Mouse (Mus musculus) ovary, adult 18-20 months (tissue): Measurements from ENCODE around the gene Msantd2.

ENCODE experiments used
- DNase-seq: peaks from one replicate; pipeline ENCODE4 v3.0.0; 2022; ENCODE audit warnings: low spot score, mixed read lengths

Msantd2 gene

GRCm38 (mm10) chr9:37541851-37542642 lies 52.9 kb downstream of the Msantd2 start:
- no peak for DNase-seq

- DNase-seq: no peak
Measured at GRCm38 (mm10) chr9:37543869-37544440, 54.8 kb downstream of the Msantd2 start.

- peak; percentile 41 for DNase-seq
Measured at GRCm38 (mm10) chr9:37544447-37545165, 55.5 kb downstream of the Msantd2 start.

- no peak for DNase-seq
Measured at GRCm38 (mm10) chr9:37545166-37545610, 56.1 kb downstream of the Msantd2 start.

GRCm38 (mm10) chr9:37545847-37546452 lies 56.8 kb downstream of the Msantd2 start:
- DNase-seq: no peak

GRCm38 (mm10) chr9:37546889-37547288 lies 57.8 kb downstream of the Msantd2 start:
- DNase-seq: no peak

- no peak for DNase-seq
Measured at GRCm38 (mm10) chr9:37550435-37550834, 61.3 kb downstream of the Msantd2 start.

GRCm38 (mm10) chr9:37551751-37552531 lies 62.8 kb downstream of the Msantd2 start:
- DNase-seq: no peak

- peak; percentile 80 for DNase-seq
Measured at GRCm38 (mm10) chr9:37552536-37553293, 63.6 kb downstream of the Msantd2 start, which contains the start of gene Nrgn. Nrgn (minus strand) TSS chr9:37552904.

- DNase-seq: no peak
Measured at GRCm38 (mm10) chr9:37554279-37554678, 65.2 kb downstream of the Msantd2 start.

- DNase-seq: no peak
Measured at GRCm38 (mm10) chr9:37554838-37555748, 66.0 kb downstream of the Msantd2 start, which contains the start of gene Siae. Siae (plus strand) TSS chr9:37555698.

- no peak for DNase-seq
Measured at GRCm38 (mm10) chr9:37556366-37556765, 67.2 kb downstream of the Msantd2 start.

GRCm38 (mm10) chr9:37560617-37561016 lies 71.5 kb downstream of the Msantd2 start:
- no peak for DNase-seq

- DNase-seq: no peak
Measured at GRCm38 (mm10) chr9:37563805-37564204, 74.7 kb downstream of the Msantd2 start.

GRCm38 (mm10) chr9:37567019-37567418 lies 77.9 kb downstream of the Msantd2 start:
- DNase-seq: no peak

GRCm38 (mm10) chr9:37567454-37567853 lies 78.3 kb downstream of the Msantd2 start:
- no peak for DNase-seq

GRCm38 (mm10) chr9:37567892-37568604 lies 78.9 kb downstream of the Msantd2 start:
- no peak for DNase-seq

- DNase-seq: no peak
Measured at GRCm38 (mm10) chr9:37568605-37569214, 79.6 kb downstream of the Msantd2 start.
